Mouse (Mus musculus): ENCODE measurements around the gene Zmym3. TPM values are rescaled to one million over a fixed set of nuclear protein-coding genes. Genes with fewer than 3 reads are reported as not detected.
"Not testable (repeated sequence)": the region's sequence is repeated elsewhere in the genome, so short reads cannot be mapped to it uniquely, and the experiment has no call there.

The Zmym3 gene
- polyA plus RNA-seq, 1 experiment from 2014 or later: 39.2 TPM

GRCm38 (mm10) chrX:101370573-101370972, 50.1 kb downstream of the Zmym3 start:
- H3K27me3 ChIP-seq: peaks cover 7% of the 10 kb centered on the region; the same call in 1 of the 2 replicates
- no peak overlapping the region for H3K4me3 ChIP-seq
- 72% methylated on average over 3 of the region's 3 CpGs for WGBS

GRCm38 (mm10) chrX:101369001-101369400, 51.6 kb downstream of the Zmym3 start:
- ATAC-seq (ENCODE audit: low FRiP score, low read depth): no peak
- 77% methylated on average over 7 of the region's 7 CpGs for WGBS

More at GRCm38 (mm10) chrX:101370573-101370972, 50.1 kb downstream of the Zmym3 start:
- no peak for ATAC-seq (ENCODE audit: low FRiP score, low read depth)
- no peak overlapping the region for H3K9ac ChIP-seq (replicated peaks)
- no peaks in the 10 kb centered on the region for H3K9me3 ChIP-seq
- H3K36me3 ChIP-seq: no peaks in the 10 kb centered on the region
- H3K27ac ChIP-seq (replicated peaks): no peak overlapping the region
- no peaks in the 10 kb centered on the region for H3K4me1 ChIP-seq
- no peak overlapping the region for H3K4me2 ChIP-seq (replicated peaks)

DNA sequence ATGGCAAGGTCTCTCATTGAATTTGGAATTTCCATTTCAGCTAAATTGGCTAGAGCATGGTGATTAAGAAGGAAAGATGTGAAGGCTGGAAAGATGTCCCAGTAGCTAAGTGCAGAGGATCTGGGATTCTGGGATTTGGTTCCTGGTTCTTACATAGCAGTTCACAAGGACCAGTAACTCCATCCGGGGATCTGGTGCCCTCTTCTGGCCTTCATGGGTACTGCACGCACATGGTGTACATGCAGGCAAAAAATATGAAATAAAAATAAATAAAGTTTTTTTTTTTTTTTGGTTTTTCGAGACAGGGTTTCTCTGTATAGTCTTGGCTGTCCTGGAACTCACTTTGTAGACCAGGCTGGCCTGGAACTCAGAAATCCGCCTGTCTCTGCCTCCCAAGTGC, 61.7 kb downstream of the Zmym3 start:
- ATAC-seq (ENCODE audit: low FRiP score, low read depth); H3K9me3 ChIP-seq; H3K36me3 ChIP-seq; H3K9ac ChIP-seq (replicated peaks); H3K27me3 ChIP-seq; H3K4me3 ChIP-seq; H3K4me2 ChIP-seq (replicated peaks); H3K27ac ChIP-seq (replicated peaks); H3K4me1 ChIP-seq: not testable (repeated sequence)
- 57% methylated on average over 4 of the region's 4 CpGs for WGBS

More at GRCm38 (mm10) chrX:101369001-101369400, 51.6 kb downstream of the Zmym3 start:
- Histone ChIP-seq H3K36me3 (no peaks in the 10 kb centered on the region), H3K27me3 (no peaks in the 10 kb centered on the region; the same call in 1 of the 2 replicates), H3K9ac (replicated peaks) (no peak overlapping the region), H3K4me2 (replicated peaks) (no peak overlapping the region), H3K9me3 (no peaks in the 10 kb centered on the region), H3K27ac (replicated peaks) (no peak overlapping the region), H3K4me1 (no peaks in the 10 kb centered on the region), H3K4me3 (no peak overlapping the region)

Other genes with a start within 250 kb of the Zmym3 start
- gene Snx12, start 198.3 kb downstream of the Zmym3 start, polyA plus RNA-seq (2016; fragmentation: Nextera tagmentation; extraction: Ambion mirVana): 56.8 and 57.2 TPM in 2 replicates
- 0.86 and 1.0 TPM in 2 replicates for gene Foxo4, start 166.3 kb downstream of the Zmym3 start, polyA plus RNA-seq (2016; fragmentation: Nextera tagmentation; extraction: Ambion mirVana)
- not detected in 2 replicates for gene Gm614, start 156.9 kb downstream of the Zmym3 start, polyA plus RNA-seq (2016; fragmentation: Nextera tagmentation; extraction: Ambion mirVana)
- gene Il2rg, start 152.6 kb downstream of the Zmym3 start, polyA plus RNA-seq (2016; fragmentation: Nextera tagmentation; extraction: Ambion mirVana): 3.1 and 4.1 TPM in 2 replicates
- gene Gm20489, start 151.8 kb downstream of the Zmym3 start, polyA plus RNA-seq (2016; fragmentation: Nextera tagmentation; extraction: Ambion mirVana): not detected in 2 replicates
- 40.0 and 40.4 TPM in 2 replicates for gene Med12, start 146.8 kb downstream of the Zmym3 start, polyA plus RNA-seq (2016; fragmentation: Nextera tagmentation; extraction: Ambion mirVana)
- 28.3 and 34.2 TPM in 2 replicates for gene Nlgn3, start 121.7 kb downstream of the Zmym3 start, polyA plus RNA-seq (2016; fragmentation: Nextera tagmentation; extraction: Ambion mirVana)
- not detected in 2 replicates for gene Gjb1, start 44.5 kb downstream of the Zmym3 start, polyA plus RNA-seq (2016; fragmentation: Nextera tagmentation; extraction: Ambion mirVana)
- 572 and 581 TPM in 2 replicates for gene Nono, start 8.5 kb upstream of the Zmym3 start, polyA plus RNA-seq (2016; fragmentation: Nextera tagmentation; extraction: Ambion mirVana)
- gene Itgb1bp2, start 28.2 kb upstream of the Zmym3 start, polyA plus RNA-seq (2016; fragmentation: Nextera tagmentation; extraction: Ambion mirVana): 2.8 and 3.4 TPM in 2 replicates
- gene Taf1, start 111.9 kb upstream of the Zmym3 start, polyA plus RNA-seq (2016; fragmentation: Nextera tagmentation; extraction: Ambion mirVana): 26.4 and 26.5 TPM in 2 replicates
- 219 and 228 TPM in 2 replicates for gene Ogt, start 219.2 kb upstream of the Zmym3 start, polyA plus RNA-seq (2016; fragmentation: Nextera tagmentation; extraction: Ambion mirVana)

All from midbrain, embryonic 12.5 days (tissue).